Mouse (Mus musculus) C2C12 (cell line): ENCODE measurements around the gene Trim8.

ENCODE experiments used
- CTCF ChIP-seq: IDR thresholded peaks from one replicate; pipeline ENCODE4 v1.5.1; 2011; ENCODE audit not compliant: control insufficient read depth, insufficient read depth, insufficient read length
- FOSL1 ChIP-seq: IDR thresholded peaks from one replicate; pipeline ENCODE4 v1.8.0; 2011; ENCODE audit warnings: mild to moderate bottlenecking, low read length; ENCODE audit not compliant: poor library complexity, insufficient read depth, severe bottlenecking
- MYOG ChIP-seq: IDR thresholded peaks from one replicate; pipeline ENCODE4 v1.6.1; 2011; ENCODE audit not compliant: control insufficient read depth, insufficient read length; ENCODE audit errors: extremely low read depth

DNA sequence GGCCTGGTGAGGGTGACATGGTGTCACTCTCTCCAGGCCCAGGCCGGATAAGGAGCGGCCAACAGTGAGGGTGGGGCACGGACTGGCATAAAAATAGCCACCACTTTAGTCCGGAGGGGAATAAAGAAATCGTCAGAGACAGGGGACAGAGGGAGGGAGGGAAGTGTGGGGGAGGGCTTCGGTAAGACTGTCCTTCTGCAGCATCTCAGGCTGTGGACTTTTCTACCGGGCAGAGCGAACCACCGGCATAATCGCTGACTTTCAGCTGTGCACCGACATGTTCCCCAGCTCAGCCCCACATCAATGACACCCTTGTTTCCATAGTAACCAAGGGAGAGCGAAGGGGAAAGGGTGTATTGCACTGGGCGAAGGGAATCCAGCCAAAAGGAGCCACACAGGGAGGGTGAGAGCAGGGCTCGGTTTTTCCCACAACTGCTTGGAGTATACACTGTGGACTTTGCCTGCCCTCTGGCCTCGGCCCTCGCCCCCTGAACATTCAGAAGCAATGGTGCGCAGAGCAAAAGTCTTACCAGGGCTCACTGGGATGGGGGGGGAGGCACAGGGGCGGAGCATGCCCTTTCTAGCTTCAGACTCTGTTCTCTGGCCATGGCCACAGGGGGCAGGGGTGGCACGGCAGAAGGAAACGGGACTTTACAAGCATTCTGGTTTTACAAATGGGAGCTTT lies 27.2 kb downstream of the Trim8 start:
- TF ChIP-seq CTCF (no peak), FOSL1 (no peak), MYOG (no peak)
